Mouse (Mus musculus) bone marrow, adult 2 months (tissue): ENCODE measurements around the gene Ackr3.

Source experiments
- CTCF ChIP-seq: fragments of 200-500 bp; IDR thresholded peaks from 2 replicates; pipeline ENCODE4 v1.5.1; 2011; ENCODE audit warnings: low read length, control low read depth; ENCODE audit not compliant: control insufficient read depth, insufficient read depth
- POLR2A ChIP-seq: fragments of 200-500 bp; IDR thresholded peaks from 2 replicates; pipeline ENCODE4 v1.6.1; 2011; ENCODE audit warnings: low read depth, mild to moderate bottlenecking, control low read depth, low read length, borderline replicate concordance; ENCODE audit not compliant: control insufficient read depth

- TF ChIP-seq CTCF (no peak), POLR2A (no peak)
Observed at GRCm38 (mm10) chr1:90227684-90228322, 24.0 kb downstream of the Ackr3 start.
